Mouse (Mus musculus): ENCODE measurements around the gene Zfp729a. TPM values are rescaled to one million over a fixed set of nuclear protein-coding genes. Genes with fewer than 3 reads are reported as not detected.

Gene Zfp729a
- 1 to 10 TPM; 6.9 to 8.2 TPM for polyA plus RNA-seq (2017; shearing (Covaris generic))

GRCm38 (mm10) chr13:67637294-67638007 lies at the start of gene Zfp729a, which contains the start of gene Gm49345:
Zfp729a (minus strand) TSS chr13:67637791.
Gm49345 (minus strand) TSS chr13:67637769.

DNA sequence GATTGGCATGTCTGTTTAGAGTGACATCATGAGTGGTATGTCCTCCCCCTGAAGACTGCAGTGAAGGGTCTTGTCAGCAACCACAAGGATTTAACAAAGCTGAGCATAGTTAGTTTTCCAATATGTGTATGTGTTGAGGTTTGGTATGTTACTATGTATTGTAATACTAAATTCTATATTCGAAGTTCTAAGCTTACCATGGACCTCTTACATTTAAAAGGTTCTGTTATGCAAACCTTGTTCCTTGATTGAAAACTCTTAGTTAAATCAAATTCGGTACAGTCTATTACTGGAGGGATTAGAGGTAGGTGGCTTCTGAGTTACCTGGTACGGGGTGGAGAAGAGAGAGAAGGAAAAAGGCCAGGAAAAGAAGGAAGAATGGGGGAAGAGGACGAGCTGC lies 49.4 kb upstream of the Zfp729a start, which contains the start of gene Zfp738:
TSS of gene Zfp738 (minus strand) at position 101 of the 400 bp plus-strand sequence.

DNA sequence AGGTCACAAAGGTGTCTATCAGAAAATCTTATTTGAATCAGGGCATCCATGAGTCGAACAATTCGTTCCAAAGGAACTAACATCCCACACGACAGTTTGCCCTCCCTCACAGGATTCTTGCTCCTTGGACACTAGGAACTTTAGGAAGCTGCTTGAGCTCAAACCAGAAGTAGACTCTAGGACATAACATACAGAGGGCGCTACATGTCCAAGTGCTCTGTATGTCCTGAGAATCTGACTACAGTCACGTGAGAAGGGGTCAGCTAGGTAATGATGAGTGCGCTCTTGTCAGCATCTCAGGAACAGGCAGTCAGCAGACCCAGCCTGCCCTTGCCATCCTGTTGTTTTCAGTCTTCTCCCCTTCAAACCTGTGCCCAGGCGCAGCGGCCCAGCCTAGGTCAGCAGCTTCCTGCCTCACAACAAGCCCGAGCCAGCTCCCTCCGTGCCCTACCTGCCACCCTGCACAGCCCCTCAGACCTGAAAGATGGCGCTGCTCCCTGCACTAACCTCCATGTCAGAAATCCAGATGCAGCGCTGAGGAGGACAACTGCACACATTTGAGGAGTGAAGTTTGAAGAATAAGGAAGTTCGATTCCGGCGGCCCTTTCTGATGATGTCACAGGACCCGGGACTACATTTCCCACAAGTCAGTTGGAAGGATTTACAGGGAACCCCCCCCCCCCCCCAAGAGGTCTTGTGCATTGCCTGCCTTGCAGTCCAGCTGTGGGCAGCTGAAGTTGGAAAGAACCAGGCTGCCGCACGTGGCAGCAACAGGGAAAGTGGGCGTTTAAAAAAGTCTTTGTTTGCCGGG lies 28.3 kb downstream of the Zfp729a start, which contains the start of gene Zfp729b:
TSS of gene Zfp729b (minus strand) at position 642 of the 811 bp plus-strand sequence.

Other genes starting within 250 kb of the Zfp729a start
- gene Zfp429, start 238.0 kb downstream of the Zfp729a start, polyA plus RNA-seq (2017; shearing (Covaris generic)) = 10 to 100 TPM; 19.9 to 22.8 TPM
- gene Zfp459, start 216.4 kb downstream of the Zfp729a start, polyA plus RNA-seq (2017; shearing (Covaris generic)) = 1 to 10 TPM; 3.1 to 3.7 TPM
- 10 to 100 TPM in 1 of 2 experiments, 1 to 10 TPM in 1; 9.0 to 15.1 TPM for gene Zfp874a, start 186.2 kb downstream of the Zfp729a start, polyA plus RNA-seq (2017; shearing (Covaris generic))
- 10 to 100 TPM in 1 of 2 experiments, 1 to 10 TPM in 1; 7.6 to 13.0 TPM for gene Zfp874b, start 153.5 kb downstream of the Zfp729a start, polyA plus RNA-seq (2017; shearing (Covaris generic))
- 10 to 100 TPM; 14.6 to 21.7 TPM for gene Zfp58, start 137.2 kb downstream of the Zfp729a start, polyA plus RNA-seq (2017; shearing (Covaris generic))
- under 1 TPM in 1 of 2 experiments, not detected in 1; 0.36 TPM for gene Gm26965, start 111.6 kb downstream of the Zfp729a start, polyA plus RNA-seq (2017; shearing (Covaris generic))
- gene Zfp87, start 111.6 kb downstream of the Zfp729a start, polyA plus RNA-seq (2017; shearing (Covaris generic)) = 10 to 100 TPM; 37.3 to 43.0 TPM
- 10 to 100 TPM; 16.6 to 20.8 TPM for gene Zfp748, start 84.0 kb downstream of the Zfp729a start, polyA plus RNA-seq (2017; shearing (Covaris generic))
- 1 to 10 TPM; 5.5 to 5.8 TPM for gene Zfp729b, start 28.1 kb downstream of the Zfp729a start, polyA plus RNA-seq (2017; shearing (Covaris generic))
- gene Gm49345, start within 50 bp of the Zfp729a start, polyA plus RNA-seq (2017; shearing (Covaris generic)) = 1 to 10 TPM; 1.0 to 3.9 TPM
- 10 to 100 TPM; 20.8 to 23.2 TPM for gene Zfp738, start 49.3 kb upstream of the Zfp729a start, polyA plus RNA-seq (2017; shearing (Covaris generic))
- 1 to 10 TPM; 5.8 to 6.7 TPM for gene Zfp65, start 91.4 kb upstream of the Zfp729a start, polyA plus RNA-seq (2017; shearing (Covaris generic))
- 1 to 10 TPM; 8.2 to 9.0 TPM for gene Zfp85, start 117.4 kb upstream of the Zfp729a start, polyA plus RNA-seq (2017; shearing (Covaris generic))
- gene Zfp493, start 141.9 kb upstream of the Zfp729a start, polyA plus RNA-seq (2017; shearing (Covaris generic)) = 1 to 10 TPM in 1 of 2 experiments, under 1 TPM in 1; 0.90 to 1.2 TPM
- 1 to 10 TPM; 4.0 to 8.7 TPM for gene Zfp273, start 175.9 kb upstream of the Zfp729a start, polyA plus RNA-seq (2017; shearing (Covaris generic))
- gene Gm10037, start 193.3 kb upstream of the Zfp729a start, polyA plus RNA-seq (2017; shearing (Covaris generic)) = 1 to 10 TPM in 1 of 2 experiments, not detected in 1; 2.2 TPM
- gene BC048507, start 225.5 kb upstream of the Zfp729a start, polyA plus RNA-seq (2017; shearing (Covaris generic)) = 1 to 10 TPM in 1 of 2 experiments, under 1 TPM in 1; 0.59 to 4.2 TPM

All from inflammation-experienced regulatory T-cells (primary cell).